ENCODE assay signal across 34 mouse cellular contexts in genomic region chr2:155683821-155684220, GRCm38 (mm10). TPM values are rescaled to one million over a fixed set of nuclear protein-coding genes. Genes with fewer than 3 reads are reported as not detected.
"Had no signal": no experiment of that assay in that cellular context is flagged by ENCODE, and none has a peak within 500 bp of the region (broad histone marks: within the 10 kb centered on the region; RNA-seq: fewer than 3 reads in every experiment).

No protein-coding gene starts in this region.

- ATAC-seq: forebrain, embryonic 13.5 days; forebrain, embryonic 14.5 days; forebrain, embryonic 15.5 days; forebrain, embryonic 16.5 days; forebrain, postnatal 0 days had no signal

- H3K27ac ChIP-seq: embryonic facial prominence, embryonic 10.5 days; embryonic facial prominence, embryonic 12.5 days; embryonic facial prominence, embryonic 13.5 days; embryonic facial prominence, embryonic 15.5 days; forebrain, embryonic 10.5 days; forebrain, embryonic 12.5 days; forebrain, embryonic 13.5 days; forebrain, embryonic 15.5 days; gastrocnemius, adult 2 months; heart, adult 2 months had no signal

- H3K27me3 ChIP-seq: embryonic facial prominence, embryonic 12.5 days; embryonic facial prominence, embryonic 13.5 days; embryonic facial prominence, embryonic 15.5 days; forebrain, embryonic 12.5 days; forebrain, embryonic 13.5 days; forebrain, embryonic 15.5 days had no signal

- H3K4me1 ChIP-seq: embryonic facial prominence, embryonic 12.5 days; embryonic facial prominence, embryonic 13.5 days; embryonic facial prominence, embryonic 15.5 days; forebrain, embryonic 10.5 days had no signal

- H3K9me3 ChIP-seq: embryonic facial prominence, embryonic 10.5 days; embryonic facial prominence, embryonic 12.5 days; embryonic facial prominence, embryonic 13.5 days; embryonic facial prominence, embryonic 15.5 days; forebrain, embryonic 10.5 days; forebrain, embryonic 12.5 days; forebrain, embryonic 13.5 days; forebrain, embryonic 15.5 days had no signal

- DNase-seq: cerebellum, adult 2 months; cerebellum, adult 8-10 months; cerebellum, adult 9-10 months; cerebellum, adult 9-11 months; cerebellum, postnatal 10 days; cerebellum, postnatal 14 days; cerebellum, postnatal 25 days; cerebellum, postnatal 36 days; embryo, embryonic 11 days; forebrain, postnatal 0 days; gastrocnemius, adult 2 months; gastrocnemius, postnatal 10 days; gastrocnemius, postnatal 14 days; gastrocnemius, postnatal 25 days; gastrocnemius, postnatal 36 days; heart, adult 18-20 months; heart, adult 2 months had no signal

- H3K9ac ChIP-seq: embryonic facial prominence, embryonic 12.5 days; embryonic facial prominence, embryonic 13.5 days; embryonic facial prominence, embryonic 15.5 days; forebrain, embryonic 12.5 days; forebrain, embryonic 13.5 days; forebrain, embryonic 15.5 days; forebrain, postnatal 0 days had no signal

- H3K4me2 ChIP-seq: embryonic facial prominence, embryonic 12.5 days; embryonic facial prominence, embryonic 13.5 days; embryonic facial prominence, embryonic 15.5 days; forebrain, embryonic 12.5 days; forebrain, embryonic 13.5 days; forebrain, embryonic 15.5 days had no signal

- H3K4me3 ChIP-seq: embryonic facial prominence, embryonic 10.5 days; embryonic facial prominence, embryonic 12.5 days; embryonic facial prominence, embryonic 13.5 days; embryonic facial prominence, embryonic 15.5 days; erythroblast, embryonic 14.5 days; forebrain, embryonic 10.5 days; forebrain, embryonic 12.5 days; forebrain, embryonic 13.5 days; forebrain, embryonic 15.5 days; gastrocnemius, adult 2 months; heart, adult 2 months had no signal

- H3K36me3 ChIP-seq: embryonic facial prominence, embryonic 15.5 days had no signal

RNA-seq across cellular contexts. Expression of gene Gm17581, which starts 51.8 kb away (rescaled TPM):
- polyA plus RNA-seq: cerebellum, adult 2 months; cortical plate, adult 2 months; embryonic facial prominence, embryonic 10.5 days; embryonic facial prominence, embryonic 11.5 days; embryonic facial prominence, embryonic 12.5 days; embryonic facial prominence, embryonic 13.5 days; embryonic facial prominence, embryonic 14.5 days; embryonic facial prominence, embryonic 15.5 days; erythroblast, embryonic 14.5 days; forebrain, embryonic 10.5 days; forebrain, embryonic 11.5 days; forebrain, embryonic 12.5 days; forebrain, embryonic 13.5 days; forebrain, embryonic 14.5 days; forebrain, embryonic 15.5 days; forebrain, embryonic 16.5 days; forebrain, postnatal 0 days; frontal cortex, adult 2 months; gonadal fat pad, adult 2 months; heart, adult 2 months had no signal
